Comparison of ENCODE assay signal across 8 mouse cellular contexts in the genomic region with DNA sequence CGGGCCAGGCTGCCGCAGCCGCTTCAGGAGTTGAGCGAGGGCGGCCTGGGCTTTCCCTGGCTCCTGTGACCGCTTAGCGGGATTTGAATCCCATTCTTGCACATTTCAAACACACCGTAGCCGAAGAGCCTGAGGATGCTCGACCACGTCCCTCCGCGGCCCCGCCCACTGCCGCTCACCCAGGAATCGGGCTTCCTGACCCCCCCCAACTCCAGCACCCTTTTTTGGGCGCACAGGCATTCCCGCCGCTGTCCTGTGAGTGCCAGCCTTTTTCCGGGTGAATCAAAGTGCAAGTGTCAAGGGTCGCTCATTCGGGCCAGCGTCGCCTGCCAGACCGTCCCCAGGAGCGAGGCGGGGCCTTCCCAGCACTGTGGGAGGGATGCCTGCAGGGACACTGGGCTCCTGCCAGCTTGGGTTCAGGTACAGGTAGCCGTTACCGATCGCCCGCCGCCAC. TPM values are rescaled to one million over a fixed set of nuclear protein-coding genes. Genes with fewer than 3 reads are reported as not detected.
A peak's percentile ranks its signal among the peaks of the same experiment; 100 is the strongest.
DNase-seq lines count a peak whose midpoint lies in the region; ATAC-seq and TF ChIP-seq lines count a peak whose summit lies in the region.

No protein-coding gene starts in this region.

- peak; percentile 73 for DNase-seq in 3134 (ENCODE audit: extremely low read depth, insufficient read length, low spot score)
- DNase-seq in Muller cell, postnatal 12 days (ENCODE audit: inconsistent ontology term) = peak; percentile 56
- DNase-seq in lung, postnatal 36 days = peak; percentile 80
- no peak for DNase-seq in layer of hippocampus, adult 9-10 months (ENCODE audit: low spot score)

- no peaks in the 10 kb centered on the region for H3K27me3 ChIP-seq in heart, embryonic 11.5 days (ENCODE audit: control insufficient read depth, insufficient read depth, low read length)
- no peaks in the 10 kb centered on the region for H3K27me3 ChIP-seq in kidney, embryonic 16.5 days (ENCODE audit: insufficient read depth, low read length)
- H3K27me3 ChIP-seq in stomach, embryonic 14.5 days (ENCODE audit: control insufficient read depth, insufficient read depth, low read length) = no peaks in the 10 kb centered on the region

- no peaks in the 10 kb centered on the region for H3K9me3 ChIP-seq in heart, embryonic 11.5 days (replicated peaks; ENCODE audit: control insufficient read depth, low read length)
- H3K9me3 ChIP-seq in kidney, embryonic 16.5 days (ENCODE audit: low read length) = no peaks in the 10 kb centered on the region
- H3K9me3 ChIP-seq in stomach, embryonic 14.5 days (ENCODE audit: control insufficient read depth, low read depth, low read length) = no peaks in the 10 kb centered on the region

- WGBS in heart, embryonic 11.5 days (ENCODE audit: insufficient replicate concordance) = under 1% methylated on average over 32 of the region's 32 CpGs
- under 1% methylated on average over 31 of the region's 32 CpGs for WGBS in kidney, embryonic 16.5 days
- under 1% methylated on average over 32 of the region's 32 CpGs for WGBS in stomach, embryonic 14.5 days

- H3K36me3 ChIP-seq in heart, embryonic 11.5 days (ENCODE audit: control insufficient read depth, insufficient read depth, low read length) = peaks cover 5% of the 10 kb centered on the region
- H3K36me3 ChIP-seq in kidney, embryonic 16.5 days (ENCODE audit: insufficient read depth, low read length) = peaks cover 21% of the 10 kb centered on the region; the same call in 1 of the 2 replicates
- H3K36me3 ChIP-seq in stomach, embryonic 14.5 days (ENCODE audit: control insufficient read depth, insufficient read depth, low read length) = peaks cover 19% of the 10 kb centered on the region

- peak overlapping the region; percentile 95 for H3K4me2 ChIP-seq in heart, embryonic 11.5 days
- peak overlapping the region; percentile 84 for H3K4me2 ChIP-seq in kidney, embryonic 16.5 days (replicated peaks; ENCODE audit: low read depth, low read length)
- H3K4me2 ChIP-seq in stomach, embryonic 14.5 days (replicated peaks; ENCODE audit: low read depth, low read length) = peak overlapping the region; percentile 96

- H3K4me1 ChIP-seq in cortical plate, adult 2 months (ENCODE audit: control insufficient read depth, insufficient read depth, low read length) = peaks cover 5% of the 10 kb centered on the region; the same call in 1 of the 2 replicates
- peaks cover 22% of the 10 kb centered on the region; the same call in 1 of the 2 replicates for H3K4me1 ChIP-seq in heart, embryonic 11.5 days (ENCODE audit: control insufficient read depth, insufficient read depth, low read length)
- peaks cover 27% of the 10 kb centered on the region for H3K4me1 ChIP-seq in kidney, embryonic 16.5 days (ENCODE audit: insufficient read depth, low read length)
- peaks cover 20% of the 10 kb centered on the region for H3K4me1 ChIP-seq in stomach, embryonic 14.5 days (ENCODE audit: control insufficient read depth, insufficient read depth, low read length)

- peak overlapping the region; percentile 27 for H3K4me3 ChIP-seq in cortical plate, adult 2 months (ENCODE audit: insufficient read depth, low read length)
- peak overlapping the region; percentile 96 for H3K4me3 ChIP-seq in heart, embryonic 11.5 days (ENCODE audit: low read depth, low read length)
- peak overlapping the region; percentile 94 for H3K4me3 ChIP-seq in kidney, embryonic 16.5 days (ENCODE audit: low read length)
- peak overlapping the region; percentile 89 for H3K4me3 ChIP-seq in stomach, embryonic 14.5 days (ENCODE audit: low read depth, low read length)

- ATAC-seq in heart, embryonic 11.5 days (replicated peaks; ENCODE audit: insufficient number of reproducible peaks, low FRiP score, low TSS enrichment) = no peak
- ATAC-seq in kidney, embryonic 16.5 days (ENCODE audit: low FRiP score, low TSS enrichment) = peak; percentile 37
- ATAC-seq in stomach, embryonic 14.5 days (ENCODE audit: insufficient number of reproducible peaks, insufficient read depth, low FRiP score, low read depth) = peak; percentile 51; the same call in 1 of the 2 replicates

- H3K27ac ChIP-seq in cortical plate, adult 2 months (ENCODE audit: insufficient read depth, low read length) = peak overlapping the region; percentile 58
- H3K27ac ChIP-seq in heart, embryonic 11.5 days (ENCODE audit: low read depth, low read length) = peak overlapping the region; percentile 83
- H3K27ac ChIP-seq in kidney, embryonic 16.5 days (ENCODE audit: low read length) = peak overlapping the region; percentile 75
- H3K27ac ChIP-seq in stomach, embryonic 14.5 days (ENCODE audit: low read length) = peak overlapping the region; percentile 70

- H3K9ac ChIP-seq in heart, embryonic 11.5 days (ENCODE audit: low read depth, low read length) = peak overlapping the region; percentile 98
- H3K9ac ChIP-seq in kidney, embryonic 16.5 days (replicated peaks; ENCODE audit: low read length) = peak overlapping the region; percentile 90
- peak overlapping the region; percentile 75 for H3K9ac ChIP-seq in stomach, embryonic 14.5 days (replicated peaks; ENCODE audit: low read depth, low read length)

- TF ChIP-seq POLR2A in cortical plate, adult 2 months (IDR thresholded peaks at IDR 0.05; ENCODE audit: extremely low read depth, insufficient read depth, low read length) = no peak

- TF ChIP-seq CTCF in cortical plate, adult 2 months (IDR thresholded peaks at IDR 0.05; ENCODE audit: extremely low read depth, insufficient read depth, low read length) = no peak

RNA-seq across cellular contexts. Expression of a gene that starts 11.2 kb away (rescaled TPM):
- polyA plus RNA-seq in cortical plate, adult 2 months (2012; rRNA removed) = 62.9 and 63.2 TPM in 2 replicates
- polyA plus RNA-seq in heart, embryonic 11.5 days (2014; fragmentation: Nextera tagmentation; extraction: Ambion mirVana) = 12.3 and 13.8 TPM in 2 replicates
- polyA plus RNA-seq in kidney, embryonic 16.5 days (2015; fragmentation: Nextera tagmentation; extraction: Ambion mirVana) = 18.3 and 21.2 TPM in 2 replicates
- polyA plus RNA-seq in stomach, embryonic 14.5 days (2014; fragmentation: Nextera tagmentation; extraction: Ambion mirVana) = 11.2 and 13.1 TPM in 2 replicates

RNA-seq across cellular contexts. Expression of a gene that starts 11.5 kb away (rescaled TPM):
- polyA plus RNA-seq in cortical plate, adult 2 months (2012; rRNA removed) = 98.0 and 102 TPM in 2 replicates
- polyA plus RNA-seq in heart, embryonic 11.5 days (2014; fragmentation: Nextera tagmentation; extraction: Ambion mirVana) = 58.9 and 68.6 TPM in 2 replicates
- polyA plus RNA-seq in kidney, embryonic 16.5 days (2015; fragmentation: Nextera tagmentation; extraction: Ambion mirVana) = 104 and 108 TPM in 2 replicates
- polyA plus RNA-seq in stomach, embryonic 14.5 days (2014; fragmentation: Nextera tagmentation; extraction: Ambion mirVana) = 78.2 and 83.2 TPM in 2 replicates

RNA-seq across cellular contexts. Expression of a gene that starts 34.1 kb away (rescaled TPM):
- polyA plus RNA-seq in cortical plate, adult 2 months (2012; rRNA removed) = 1.4 and 1.8 TPM in 2 replicates
- polyA plus RNA-seq in heart, embryonic 11.5 days (2014; fragmentation: Nextera tagmentation; extraction: Ambion mirVana) = 21.1 and 23.1 TPM in 2 replicates
- polyA plus RNA-seq in kidney, embryonic 16.5 days (2015; fragmentation: Nextera tagmentation; extraction: Ambion mirVana) = 40.8 and 49.3 TPM in 2 replicates
- 11.6 and 12.9 TPM in 2 replicates for polyA plus RNA-seq in stomach, embryonic 14.5 days (2014; fragmentation: Nextera tagmentation; extraction: Ambion mirVana)

Comparison
In these comparisons a context has a peak if more than half of its experiments do, and no peak if none do; other contexts are left out.
1. H3K4me3 ChIP-seq: peak in every context shown above with its lines; median percentile 96 in heart, embryonic 11.5 days; 94 in kidney, embryonic 16.5 days; 89 in stomach, embryonic 14.5 days; 27 in cortical plate, adult 2 months.